Mouse (Mus musculus) testis, postnatal 10 days (tissue): Measurements from ENCODE around the gene Trib2.

Source experiments
- DNase-seq: peaks from one replicate; pipeline ENCODE4 v3.0.0; 2021; ENCODE audit warnings: low spot score

Trib2 gene

GRCm38 (mm10) chr12:15761453-15762116, 55.1 kb downstream of the Trib2 start:
- no peak for DNase-seq

- DNase-seq: no peak
These were observed 56.0 kb downstream of the Trib2 start for GRCm38 (mm10) chr12:15760684-15761083.

- DNase-seq: no peak
These were observed 57.9 kb downstream of the Trib2 start for GRCm38 (mm10) chr12:15758866-15759265.

GRCm38 (mm10) chr12:15757351-15757750, 59.4 kb downstream of the Trib2 start:
- no peak for DNase-seq

- DNase-seq: no peak
These were observed 61.6 kb downstream of the Trib2 start for GRCm38 (mm10) chr12:15755030-15755690.

- no peak for DNase-seq
These were observed 62.1 kb downstream of the Trib2 start for GRCm38 (mm10) chr12:15754602-15755001.

- peak; percentile 47 for DNase-seq
These were observed 67.0 kb downstream of the Trib2 start for GRCm38 (mm10) chr12:15749646-15750195.

- DNase-seq: no peak
These were observed 71.0 kb downstream of the Trib2 start for GRCm38 (mm10) chr12:15745752-15746151.
